Mouse (Mus musculus) heart, postnatal 4 days (tissue): ENCODE results near the gene Pou2af1. TPM values are rescaled to one million over a fixed set of nuclear protein-coding genes. Genes with fewer than 3 reads are reported as not detected.

Experiments
- DNase-seq: peaks from one replicate; pipeline ENCODE4 v3.0.0; 2021
- total RNA-seq, 2 experiments: library from RNA; stranded (reverse); gene quantifications; 2 replicates each; pipeline ENCODE4 v1.2.3; 2021

Pou2af1 gene
- total RNA-seq, 2 experiments from 2014 or later = 0.32 to 0.45 TPM

- no peak for DNase-seq
Observed at GRCm38 (mm10) chr9:51230701-51231389, 17.3 kb downstream of the Pou2af1 start.

- no peak for DNase-seq
Observed at GRCm38 (mm10) chr9:51232163-51232562, 18.7 kb downstream of the Pou2af1 start.

GRCm38 (mm10) chr9:51238741-51239385, 25.4 kb downstream of the Pou2af1 start:
- peak; percentile 11 for DNase-seq

GRCm38 (mm10) chr9:51256780-51257502, 43.4 kb downstream of the Pou2af1 start:
- DNase-seq = no peak

- DNase-seq = no peak
Observed at GRCm38 (mm10) chr9:51258426-51258825, 44.9 kb downstream of the Pou2af1 start.

- DNase-seq = no peak
Observed at GRCm38 (mm10) chr9:51268852-51269251, 55.3 kb downstream of the Pou2af1 start.

GRCm38 (mm10) chr9:51271073-51271472, 57.6 kb downstream of the Pou2af1 start:
- DNase-seq = no peak

GRCm38 (mm10) chr9:51272102-51272501, 58.6 kb downstream of the Pou2af1 start:
- no peak for DNase-seq

GRCm38 (mm10) chr9:51273581-51274154, 60.2 kb downstream of the Pou2af1 start:
- no peak for DNase-seq

- no peak for DNase-seq
Observed at GRCm38 (mm10) chr9:51274678-51275077, 61.2 kb downstream of the Pou2af1 start.

GRCm38 (mm10) chr9:51277834-51278498, 64.5 kb downstream of the Pou2af1 start:
- DNase-seq = no peak

- peak; percentile 87 for DNase-seq
Observed at GRCm38 (mm10) chr9:51278500-51279381, 65.2 kb downstream of the Pou2af1 start, which contains the start of gene Colca2. TSS of gene Colca2 (minus strand) at chr9:51278569.

GRCm38 (mm10) chr9:51286079-51286478, 72.6 kb downstream of the Pou2af1 start:
- DNase-seq = no peak

Other genes with a start within 250 kb of the Pou2af1 start
- gene Sik2, start 204.6 kb upstream of the Pou2af1 start, total RNA-seq = 10 to 100 TPM; 30.8 to 30.9 TPM
- not detected for gene Btg4, start 152.8 kb upstream of the Pou2af1 start, total RNA-seq
- 1 to 10 TPM; 7.6 to 9.1 TPM for gene Layn, start 136.6 kb upstream of the Pou2af1 start, total RNA-seq
- gene 4833427G06Rik, start 111.6 kb upstream of the Pou2af1 start, total RNA-seq = not detected
- not detected for gene Gm32742, start 48.2 kb upstream of the Pou2af1 start, total RNA-seq
- gene Colca2, start 64.9 kb downstream of the Pou2af1 start, total RNA-seq = 1 to 10 TPM; 1.2 to 2.2 TPM
- gene 1810046K07Rik, start 115.2 kb downstream of the Pou2af1 start, total RNA-seq = not detected